Mouse (Mus musculus) lung, adult 2 months (tissue): ENCODE measurements around the gene Ctsc. TPM values are rescaled to one million over a fixed set of nuclear protein-coding genes. Genes with fewer than 3 reads are reported as not detected.
"Not testable (repeated sequence)": the region's sequence is repeated elsewhere in the genome, so short reads cannot be mapped to it uniquely, and the experiment has no call there.

Experiments used
- DNase-seq: peaks from one replicate; pipeline ENCODE4 v3.0.0; 2022
- H3K4me1 ChIP-seq: fragments of 200-500 bp; 2 replicates; pipeline ENCODE4 v1.6.1; 2011; ENCODE audit warnings: low read length; ENCODE audit not compliant: control insufficient read depth, insufficient read depth
- H3K4me3 ChIP-seq: fragments of 200-500 bp; replicated peaks from 2 replicates; pipeline ENCODE3; 2011; ENCODE audit warnings: low read depth, mild to moderate bottlenecking, control low read depth, low read length; ENCODE audit errors: extremely low read depth
- CTCF ChIP-seq: fragments of 200-500 bp; IDR thresholded peaks from 2 replicates; pipeline ENCODE4 v1.5.1; 2011; ENCODE audit warnings: mild to moderate bottlenecking, low read length, control low read depth; ENCODE audit not compliant: insufficient read depth
- POLR2A ChIP-seq: fragments of 200-500 bp; IDR thresholded peaks from 2 replicates; pipeline ENCODE4 v1.6.1; 2011; ENCODE audit warnings: low read depth, mild to moderate bottlenecking, control low read depth, low read length, borderline replicate concordance; ENCODE audit errors: extremely low read depth
- WGBS: fragments of 180-500 bp; shearing (Covaris S2); methylation state at CpG from one replicate; pipeline ENCODE4 v1.1.7; 2018; 5-methylcytosine and 5-hydroxymethylcytosine counted together
- polyA plus RNA-seq: library from polyadenylated mRNA; depleted of rRNA; stranded (reverse); fragments of >200 nt; gene quantifications from 2 replicates; pipeline ENCODE4 v1.2.3, GENCODE M21; 2012; rRNA removed

The Ctsc gene
- 181 and 233 TPM in 2 replicates for polyA plus RNA-seq

GRCm38 (mm10) chr7:88277858-88278627 is at the start of gene Ctsc:
Ctsc (plus strand) TSS chr7:88278085.
- TF ChIP-seq CTCF, result no peak
- TF ChIP-seq POLR2A, result peak; percentile 86; the same call in 1 of the 2 replicates
- Histone ChIP-seq H3K4me3 (peak within 1 kb of the TSS; percentile 94), H3K4me1 (peaks cover 3% of the 10 kb centered on the region)
- peak; percentile 87 for DNase-seq
- 1% methylated on average over 34 of the region's 34 CpGs for WGBS

- Histone ChIP-seq H3K4me3 (no peak overlapping the region), H3K4me1 (no peaks in the 10 kb centered on the region; the same call in none of the 2 replicates)
- TF ChIP-seq CTCF (no peak), POLR2A (no peak)
- DNase-seq, result no peak
- WGBS, result 49% methylated on average over 2 of the region's 2 CpGs
These were observed 48.8 kb upstream of the Ctsc start for GRCm38 (mm10) chr7:88229051-88229450.

GRCm38 (mm10) chr7:88230121-88230520 is 47.8 kb upstream of the Ctsc start:
- H3K4me3 ChIP-seq, result no peak overlapping the region
- WGBS, result 86% methylated on average over 4 of the region's 4 CpGs
- no peak for DNase-seq
- TF ChIP-seq POLR2A (no peak), CTCF (no peak)
- no peaks in the 10 kb centered on the region; the same call in none of the 2 replicates for H3K4me1 ChIP-seq

- TF ChIP-seq POLR2A, result no peak
- no peak for TF ChIP-seq CTCF
- Histone ChIP-seq H3K4me1 (no peaks in the 10 kb centered on the region; the same call in none of the 2 replicates), H3K4me3 (no peak overlapping the region)
- DNase-seq, result no peak
- WGBS, result 72% methylated on average over 7 of the region's 7 CpGs
These were observed 46.9 kb upstream of the Ctsc start for GRCm38 (mm10) chr7:88230756-88231522.

GRCm38 (mm10) chr7:88243059-88243458 is 34.8 kb upstream of the Ctsc start:
- TF ChIP-seq POLR2A (no peak), CTCF (no peak)
- no peak overlapping the region for H3K4me3 ChIP-seq
- H3K4me1 ChIP-seq, result no peaks in the 10 kb centered on the region
- WGBS, result 27% methylated on average over 3 of the region's 3 CpGs
- no peak for DNase-seq

GRCm38 (mm10) chr7:88244462-88244861 is 33.4 kb upstream of the Ctsc start:
- no peak overlapping the region for H3K4me3 ChIP-seq
- DNase-seq, result no peak
- no peak for TF ChIP-seq POLR2A
- TF ChIP-seq CTCF, result no peak
- no peaks in the 10 kb centered on the region for H3K4me1 ChIP-seq

- not testable (repeated sequence) for DNase-seq, H3K4me1 ChIP-seq, H3K4me3 ChIP-seq
- WGBS, result 92% methylated on average over 2 of the region's 2 CpGs
These were observed 27.5 kb upstream of the Ctsc start for GRCm38 (mm10) chr7:88250380-88250779.

GRCm38 (mm10) chr7:88251535-88251934 is 26.4 kb upstream of the Ctsc start:
- DNase-seq, result no peak
- Histone ChIP-seq H3K4me3 (no peak overlapping the region), H3K4me1 (no peaks in the 10 kb centered on the region)
- 39% methylated on average over 1 of the region's 1 CpGs for WGBS
- TF ChIP-seq CTCF (no peak), POLR2A (no peak)

- Histone ChIP-seq H3K4me3 (no peak overlapping the region), H3K4me1 (no peaks in the 10 kb centered on the region)
- DNase-seq, result no peak
- TF ChIP-seq CTCF (no peak), POLR2A (no peak)
These were observed 25.8 kb upstream of the Ctsc start for GRCm38 (mm10) chr7:88252129-88252528.

GRCm38 (mm10) chr7:88254884-88255283 is 23.0 kb upstream of the Ctsc start:
- Histone ChIP-seq H3K4me1 (peaks cover 4% of the 10 kb centered on the region; the same call in 1 of the 2 replicates), H3K4me3 (no peak overlapping the region)
- DNase-seq, result no peak
- TF ChIP-seq CTCF, result no peak
- TF ChIP-seq POLR2A, result no peak
